Mouse (Mus musculus): Measurements from ENCODE around the gene Olfr974. TPM values are rescaled to one million over a fixed set of nuclear protein-coding genes. Genes with fewer than 3 reads are reported as not detected.

Gene Olfr974
- polyA plus RNA-seq (2014; fragmentation: Illumina TruSeq; extraction: RNeasy Lipid Tissue Mini Kit (QIAGEN cat#74804); ENCODE audit: low read depth, low replicate concordance): not detected

DNA sequence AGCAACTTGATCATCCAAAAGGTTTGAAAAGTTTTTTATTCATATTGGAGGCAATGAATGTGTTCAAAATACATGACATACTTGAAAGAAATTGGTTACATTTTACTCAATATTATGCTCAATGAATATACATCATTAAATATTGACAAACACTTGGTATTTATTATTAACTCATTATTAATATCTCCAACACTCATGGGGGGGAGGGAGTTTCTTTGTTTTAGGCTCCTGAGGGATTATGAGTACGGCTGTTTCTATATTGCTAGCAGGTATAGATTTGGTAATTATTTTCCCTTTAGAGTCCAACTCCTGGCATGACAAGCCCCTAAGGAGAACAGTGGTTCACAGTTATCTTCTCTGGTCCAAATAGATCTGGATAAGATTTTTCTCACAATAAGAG lies at the start of gene Olfr974:
Gene Olfr974, plus strand, starts transcription at position 301 of the 400 bp plus-strand sequence.

DNA sequence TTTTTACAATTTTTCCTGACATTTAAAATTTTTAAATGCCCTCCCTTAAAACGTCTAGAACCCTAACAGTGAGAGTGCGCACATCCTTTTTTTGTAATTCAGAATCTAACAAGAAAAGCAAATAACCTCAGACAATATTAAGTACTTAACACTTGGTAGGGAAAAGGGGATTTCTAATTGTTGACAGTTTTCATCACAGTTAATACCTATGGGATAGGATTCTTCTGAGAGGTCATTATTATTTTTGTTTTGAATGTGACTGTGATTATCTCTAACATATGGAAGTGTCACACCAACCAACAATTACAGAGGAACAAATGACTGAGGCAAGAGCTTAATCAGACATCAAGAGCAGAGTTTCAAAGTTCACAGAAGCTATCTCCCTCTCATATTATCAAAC lies 30.3 kb upstream of the Olfr974 start, which contains the start of gene Olfr229:
Gene Olfr229, plus strand, starts transcription at position 301 of the 400 bp plus-strand sequence.

DNA sequence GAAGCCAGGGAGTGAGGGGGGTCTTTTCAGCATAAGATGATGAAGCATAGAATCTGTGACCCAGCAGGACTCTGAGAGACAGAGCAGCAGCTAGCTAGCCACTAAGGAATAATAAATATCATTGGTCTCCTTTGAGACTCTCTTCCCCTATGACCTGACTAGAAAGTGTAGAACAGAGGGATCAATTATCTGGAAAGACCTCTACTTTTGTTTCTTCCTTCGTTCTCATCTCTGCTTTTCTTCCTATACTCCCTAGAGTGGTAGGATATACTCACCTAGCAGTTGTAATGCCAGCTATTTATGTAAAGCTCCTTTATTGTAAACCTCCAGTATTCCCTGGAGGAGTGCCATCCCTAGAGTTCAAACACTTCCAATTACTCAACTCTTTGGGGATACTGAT lies 14.6 kb downstream of the Olfr974 start, which contains the start of gene Olfr975:
Gene Olfr975, minus strand, starts transcription at position 101 of the 400 bp plus-strand sequence.

DNA sequence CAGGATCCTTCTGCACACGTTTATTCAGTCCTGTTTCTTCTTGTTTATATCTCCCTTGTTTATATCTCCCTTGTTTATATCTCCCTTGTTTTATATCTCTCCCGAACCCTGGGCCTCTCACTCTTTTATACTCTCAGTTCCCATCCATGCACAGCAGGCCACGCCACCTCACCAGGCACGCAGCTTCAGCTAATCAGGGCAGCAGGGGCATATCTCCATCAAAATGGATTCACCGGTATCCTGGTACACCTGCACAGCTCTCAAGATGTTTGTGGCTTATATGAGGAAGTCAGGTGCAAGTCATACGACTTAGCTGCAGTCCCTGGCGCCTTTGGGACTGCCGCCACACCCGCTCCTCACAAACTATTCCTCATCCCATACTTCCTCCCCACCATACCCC lies 23.7 kb downstream of the Olfr974 start, which contains the start of gene Olfr976:
Gene Olfr976, minus strand, starts transcription at position 101 of the 400 bp plus-strand sequence.

DNA sequence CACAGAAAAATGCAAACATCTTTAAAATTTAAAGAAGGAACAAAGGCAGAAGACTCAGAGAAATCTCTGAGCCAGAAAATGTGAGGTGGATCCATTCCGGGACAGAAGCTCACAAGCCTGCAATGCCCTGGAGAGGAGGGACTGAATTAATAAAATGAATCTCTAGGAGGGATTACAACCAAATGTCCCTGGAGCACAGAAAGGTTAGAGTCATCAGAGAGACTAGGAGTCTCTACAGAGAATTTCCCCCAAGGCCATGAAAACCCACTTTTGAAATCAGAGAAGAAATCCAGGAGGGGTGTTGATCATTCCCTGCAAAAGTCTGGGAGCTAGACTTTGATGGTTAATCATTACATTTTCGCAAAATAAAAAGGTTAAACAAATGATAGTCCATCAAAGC lies 54.5 kb downstream of the Olfr974 start, which contains the start of gene Olfr978:
Gene Olfr978, plus strand, starts transcription at position 301 of the 400 bp plus-strand sequence.

Other genes starting within 250 kb of the Olfr974 start
- not detected for gene Olfr149, start 230.4 kb upstream of the Olfr974 start, polyA plus RNA-seq (2014; fragmentation: Illumina TruSeq; extraction: RNeasy Lipid Tissue Mini Kit (QIAGEN cat#74804); ENCODE audit: low read depth, low replicate concordance)
- gene Olfr965, start 226.1 kb upstream of the Olfr974 start, polyA plus RNA-seq (2014; fragmentation: Illumina TruSeq; extraction: RNeasy Lipid Tissue Mini Kit (QIAGEN cat#74804); ENCODE audit: low read depth, low replicate concordance): not detected
- gene Olfr150, start 206.5 kb upstream of the Olfr974 start, polyA plus RNA-seq (2014; fragmentation: Illumina TruSeq; extraction: RNeasy Lipid Tissue Mini Kit (QIAGEN cat#74804); ENCODE audit: low read depth, low replicate concordance): not detected
- not detected for gene Olfr967, start 191.3 kb upstream of the Olfr974 start, polyA plus RNA-seq (2014; fragmentation: Illumina TruSeq; extraction: RNeasy Lipid Tissue Mini Kit (QIAGEN cat#74804); ENCODE audit: low read depth, low replicate concordance)
- gene Olfr968, start 154.2 kb upstream of the Olfr974 start, polyA plus RNA-seq (2014; fragmentation: Illumina TruSeq; extraction: RNeasy Lipid Tissue Mini Kit (QIAGEN cat#74804); ENCODE audit: low read depth, low replicate concordance): not detected
- not detected for gene Olfr969, start 146.6 kb upstream of the Olfr974 start, polyA plus RNA-seq (2014; fragmentation: Illumina TruSeq; extraction: RNeasy Lipid Tissue Mini Kit (QIAGEN cat#74804); ENCODE audit: low read depth, low replicate concordance)
- gene Olfr970, start 128.6 kb upstream of the Olfr974 start, polyA plus RNA-seq (2014; fragmentation: Illumina TruSeq; extraction: RNeasy Lipid Tissue Mini Kit (QIAGEN cat#74804); ENCODE audit: low read depth, low replicate concordance): not detected
- not detected for gene Olfr971, start 100.6 kb upstream of the Olfr974 start, polyA plus RNA-seq (2014; fragmentation: Illumina TruSeq; extraction: RNeasy Lipid Tissue Mini Kit (QIAGEN cat#74804); ENCODE audit: low read depth, low replicate concordance)
- gene Olfr972, start 71.1 kb upstream of the Olfr974 start, polyA plus RNA-seq (2014; fragmentation: Illumina TruSeq; extraction: RNeasy Lipid Tissue Mini Kit (QIAGEN cat#74804); ENCODE audit: low read depth, low replicate concordance): not detected
- gene Olfr229, start 30.2 kb upstream of the Olfr974 start, polyA plus RNA-seq (2014; fragmentation: Illumina TruSeq; extraction: RNeasy Lipid Tissue Mini Kit (QIAGEN cat#74804); ENCODE audit: low read depth, low replicate concordance): not detected
- gene Olfr975, start 14.5 kb downstream of the Olfr974 start, polyA plus RNA-seq (2014; fragmentation: Illumina TruSeq; extraction: RNeasy Lipid Tissue Mini Kit (QIAGEN cat#74804); ENCODE audit: low read depth, low replicate concordance): not detected
- gene Olfr976, start 23.6 kb downstream of the Olfr974 start, polyA plus RNA-seq (2014; fragmentation: Illumina TruSeq; extraction: RNeasy Lipid Tissue Mini Kit (QIAGEN cat#74804); ENCODE audit: low read depth, low replicate concordance): not detected
- gene Olfr978, start 54.6 kb downstream of the Olfr974 start, polyA plus RNA-seq (2014; fragmentation: Illumina TruSeq; extraction: RNeasy Lipid Tissue Mini Kit (QIAGEN cat#74804); ENCODE audit: low read depth, low replicate concordance): not detected
- gene Olfr979, start 66.0 kb downstream of the Olfr974 start, polyA plus RNA-seq (2014; fragmentation: Illumina TruSeq; extraction: RNeasy Lipid Tissue Mini Kit (QIAGEN cat#74804); ENCODE audit: low read depth, low replicate concordance): not detected
- not detected for gene Olfr980, start 72.1 kb downstream of the Olfr974 start, polyA plus RNA-seq (2014; fragmentation: Illumina TruSeq; extraction: RNeasy Lipid Tissue Mini Kit (QIAGEN cat#74804); ENCODE audit: low read depth, low replicate concordance)
- gene Olfr981, start 84.0 kb downstream of the Olfr974 start, polyA plus RNA-seq (2014; fragmentation: Illumina TruSeq; extraction: RNeasy Lipid Tissue Mini Kit (QIAGEN cat#74804); ENCODE audit: low read depth, low replicate concordance): not detected
- not detected for gene Olfr982, start 136.3 kb downstream of the Olfr974 start, polyA plus RNA-seq (2014; fragmentation: Illumina TruSeq; extraction: RNeasy Lipid Tissue Mini Kit (QIAGEN cat#74804); ENCODE audit: low read depth, low replicate concordance)
- not detected for gene Olfr983, start 156.1 kb downstream of the Olfr974 start, polyA plus RNA-seq (2014; fragmentation: Illumina TruSeq; extraction: RNeasy Lipid Tissue Mini Kit (QIAGEN cat#74804); ENCODE audit: low read depth, low replicate concordance)
- gene Olfr984, start 176.7 kb downstream of the Olfr974 start, polyA plus RNA-seq (2014; fragmentation: Illumina TruSeq; extraction: RNeasy Lipid Tissue Mini Kit (QIAGEN cat#74804); ENCODE audit: low read depth, low replicate concordance): not detected
- not detected for gene Olfr985, start 192.7 kb downstream of the Olfr974 start, polyA plus RNA-seq (2014; fragmentation: Illumina TruSeq; extraction: RNeasy Lipid Tissue Mini Kit (QIAGEN cat#74804); ENCODE audit: low read depth, low replicate concordance)
- not detected for gene Tmem225, start 210.6 kb downstream of the Olfr974 start, polyA plus RNA-seq (2014; fragmentation: Illumina TruSeq; extraction: RNeasy Lipid Tissue Mini Kit (QIAGEN cat#74804); ENCODE audit: low read depth, low replicate concordance)
- not detected for gene Olfr986, start 243.4 kb downstream of the Olfr974 start, polyA plus RNA-seq (2014; fragmentation: Illumina TruSeq; extraction: RNeasy Lipid Tissue Mini Kit (QIAGEN cat#74804); ENCODE audit: low read depth, low replicate concordance)